Mouse (Mus musculus): ENCODE measurements around the gene Mtfmt. TPM values are rescaled to one million over a fixed set of nuclear protein-coding genes. Genes with fewer than 3 reads are reported as not detected.

The Mtfmt gene
- polyA plus RNA-seq, 2 experiments = 5.9 to 6.2 TPM

DNA sequence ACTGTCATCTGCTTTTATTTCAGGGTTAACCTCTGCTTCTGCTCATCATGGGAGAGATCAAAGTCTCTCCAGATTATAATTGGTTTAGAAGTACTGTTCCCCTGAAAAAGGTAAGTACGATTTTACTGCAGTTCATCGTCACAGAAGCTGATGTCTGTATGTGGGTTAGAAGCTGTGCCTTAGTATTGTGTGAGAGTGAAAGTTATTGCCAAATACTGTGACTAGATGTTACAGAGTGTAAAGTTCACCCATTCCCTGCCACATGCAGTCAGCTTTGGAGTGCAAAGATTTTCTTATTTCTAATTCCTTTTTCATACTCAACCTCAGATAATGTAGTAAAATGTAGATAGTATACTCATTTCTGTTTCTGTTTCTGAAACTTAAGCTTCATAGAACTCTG, 29.7 kb downstream of the Mtfmt start:
- H3K4me1 ChIP-seq (replicated peaks; ENCODE audit: control insufficient read depth in 2 of 2, insufficient read depth in 2 of 2, low read length in 1 of 2) = peaks cover 2 to 11% of the 10 kb centered on the region in 2 experiments
- H3K27me3 ChIP-seq (ENCODE audit: control insufficient read depth, insufficient read depth, low read length) = no peaks in the 10 kb centered on the region
- ATAC-seq (ENCODE audit: insufficient read depth) = no peak
- 71% methylated on average over 2 of the region's 2 CpGs for WGBS (ENCODE audit: insufficient replicate concordance)
- H3K4me2 ChIP-seq (ENCODE audit: low read depth) = no peak overlapping the region
- H3K27ac ChIP-seq = no peak overlapping the region
- no peak overlapping the region for H3K4me3 ChIP-seq (ENCODE audit: insufficient read depth in 1 of 2, low read depth in 2 of 2, low read length in 2 of 2)
- peaks cover 4% of the 10 kb centered on the region for H3K36me3 ChIP-seq (replicated peaks; ENCODE audit: control insufficient read depth, insufficient read depth, low read depth)
- DNase-seq (ENCODE audit: low read depth in 3 of 3, low spot score in 3 of 3) = no peak
- H3K9ac ChIP-seq (replicated peaks) = no peak overlapping the region
- H3K9me3 ChIP-seq (ENCODE audit: control insufficient read depth, low read length) = no peaks in the 10 kb centered on the region
- TF ChIP-seq CTCF (IDR thresholded peaks at IDR 0.05; ENCODE audit: low read depth) (no peak), EP300 (IDR thresholded peaks at IDR 0.05; ENCODE audit: low read depth) (no peak)

- 64% methylated on average over 11 of the region's 11 CpGs for WGBS (ENCODE audit: insufficient replicate concordance)
- ATAC-seq (ENCODE audit: insufficient read depth) = no peak
These were observed 32.1 kb downstream of the Mtfmt start for GRCm38 (mm10) chr9:65467686-65468085.

DNA sequence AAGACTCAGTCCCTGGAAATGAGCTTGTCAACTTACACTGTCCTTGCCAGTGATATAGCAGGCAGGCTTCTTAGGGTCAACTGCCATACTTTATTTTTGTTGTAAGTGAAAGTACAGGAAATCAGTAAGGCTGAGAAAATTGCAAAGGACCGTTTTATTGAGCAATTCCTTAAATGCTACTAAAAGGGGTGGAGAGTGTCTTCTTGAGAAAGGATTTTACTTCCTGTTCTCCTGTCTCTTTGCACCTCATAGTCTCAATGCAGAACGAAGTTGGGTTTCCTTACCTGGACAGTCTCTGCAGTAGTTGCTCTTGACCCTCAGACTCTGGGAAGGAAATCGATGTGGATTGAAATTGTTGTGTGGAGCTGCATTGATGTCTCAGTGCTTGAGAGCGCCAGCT, 37.2 kb downstream of the Mtfmt start:
- no peak overlapping the region for H3K9ac ChIP-seq (replicated peaks)
- TF ChIP-seq EP300 (IDR thresholded peaks at IDR 0.05; ENCODE audit: low read depth) (no peak), CTCF (IDR thresholded peaks at IDR 0.05; ENCODE audit: low read depth) (no peak)
- WGBS (ENCODE audit: insufficient replicate concordance) = 67% methylated on average over 4 of the region's 4 CpGs
- H3K36me3 ChIP-seq (replicated peaks; ENCODE audit: control insufficient read depth, insufficient read depth, low read depth) = no peaks in the 10 kb centered on the region
- no peak overlapping the region for H3K4me2 ChIP-seq (ENCODE audit: low read depth)
- no peak overlapping the region for H3K4me3 ChIP-seq (ENCODE audit: insufficient read depth in 1 of 2, low read depth in 2 of 2, low read length in 2 of 2)
- H3K27ac ChIP-seq = no peak overlapping the region
- H3K9me3 ChIP-seq (ENCODE audit: control insufficient read depth, low read length) = no peaks in the 10 kb centered on the region
- H3K27me3 ChIP-seq (ENCODE audit: control insufficient read depth, insufficient read depth, low read length) = no peaks in the 10 kb centered on the region
- DNase-seq (ENCODE audit: low read depth in 3 of 3, low spot score in 3 of 3) (no peak), ATAC-seq (ENCODE audit: insufficient read depth) (no peak)
- no peaks in the 10 kb centered on the region; a peak in 1 of 4 replicates for H3K4me1 ChIP-seq (replicated peaks; ENCODE audit: control insufficient read depth in 2 of 2, insufficient read depth in 2 of 2, low read length in 1 of 2)

More at GRCm38 (mm10) chr9:65467686-65468085, 32.1 kb downstream of the Mtfmt start:
- TF ChIP-seq CTCF (IDR thresholded peaks at IDR 0.05; ENCODE audit: low read depth) (no peak), EP300 (IDR thresholded peaks at IDR 0.05; ENCODE audit: low read depth) (no peak)
- Histone ChIP-seq H3K9ac (replicated peaks) (no peak overlapping the region), H3K4me1 (replicated peaks; ENCODE audit: control insufficient read depth in 2 of 2, insufficient read depth in 2 of 2, low read length in 1 of 2) (no peaks in the 10 kb centered on the region; a peak in 2 of 4 replicates), H3K4me2 (ENCODE audit: low read depth) (no peak overlapping the region), H3K9me3 (ENCODE audit: control insufficient read depth, low read length) (no peaks in the 10 kb centered on the region), H3K27me3 (ENCODE audit: control insufficient read depth, insufficient read depth, low read length) (no peaks in the 10 kb centered on the region), H3K27ac (no peak overlapping the region), H3K4me3 (ENCODE audit: insufficient read depth in 1 of 2, low read depth in 2 of 2, low read length in 2 of 2) (no peak overlapping the region), H3K36me3 (replicated peaks; ENCODE audit: control insufficient read depth, insufficient read depth, low read depth) (peaks cover 4% of the 10 kb centered on the region)
- DNase-seq (ENCODE audit: low read depth in 3 of 3, low spot score in 3 of 3) = no peak

- DNase-seq (ENCODE audit: low read depth in 3 of 3, low spot score in 3 of 3) = no peak
- no peak for ATAC-seq (ENCODE audit: insufficient read depth)
- WGBS (ENCODE audit: insufficient replicate concordance) = 69% methylated on average over 8 of the region's 8 CpGs
- no peak for TF ChIP-seq CTCF (IDR thresholded peaks at IDR 0.05; ENCODE audit: low read depth)
- no peak for TF ChIP-seq EP300 (IDR thresholded peaks at IDR 0.05; ENCODE audit: low read depth)
- no peaks in the 10 kb centered on the region for H3K27me3 ChIP-seq (ENCODE audit: control insufficient read depth, insufficient read depth, low read length)
- H3K9me3 ChIP-seq (ENCODE audit: control insufficient read depth, low read length) = no peaks in the 10 kb centered on the region
- no peaks in the 10 kb centered on the region for H3K4me1 ChIP-seq (replicated peaks; ENCODE audit: control insufficient read depth in 2 of 2, insufficient read depth in 2 of 2, low read length in 1 of 2)
- no peak overlapping the region for H3K9ac ChIP-seq (replicated peaks)
- no peak overlapping the region for H3K27ac ChIP-seq
- H3K36me3 ChIP-seq (replicated peaks; ENCODE audit: control insufficient read depth, insufficient read depth, low read depth) = no peaks in the 10 kb centered on the region
- H3K4me3 ChIP-seq (ENCODE audit: insufficient read depth in 1 of 2, low read depth in 2 of 2, low read length in 2 of 2) = no peak overlapping the region
- no peak overlapping the region for H3K4me2 ChIP-seq (ENCODE audit: low read depth)
These were observed 43.6 kb downstream of the Mtfmt start for GRCm38 (mm10) chr9:65479158-65479557.

DNA sequence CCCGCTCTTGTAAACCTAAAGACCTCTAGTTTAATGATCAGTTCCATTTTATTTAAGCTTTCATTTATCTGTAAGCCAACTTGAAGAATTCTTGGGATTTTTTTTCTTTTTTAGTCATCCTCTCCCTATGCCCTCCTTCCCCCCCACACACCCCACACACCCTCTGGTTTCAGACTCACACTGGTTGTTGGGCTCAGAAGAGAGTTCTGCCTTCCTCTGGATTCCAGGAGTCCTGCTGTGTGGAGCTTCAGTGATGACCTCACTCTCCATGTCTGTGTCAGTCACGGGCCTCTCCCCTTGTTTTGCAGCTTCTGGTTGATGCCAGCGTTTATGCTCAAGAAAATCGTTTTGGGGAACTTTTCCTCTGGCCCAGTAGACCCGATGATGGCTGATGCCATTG, 44.5 kb downstream of the Mtfmt start:
- no peaks in the 10 kb centered on the region for H3K4me1 ChIP-seq (replicated peaks; ENCODE audit: control insufficient read depth in 2 of 2, insufficient read depth in 2 of 2, low read length in 1 of 2)
- no peaks in the 10 kb centered on the region for H3K27me3 ChIP-seq (ENCODE audit: control insufficient read depth, insufficient read depth, low read length)
- no peaks in the 10 kb centered on the region; the same call in 1 of the 2 replicates for H3K36me3 ChIP-seq (replicated peaks; ENCODE audit: control insufficient read depth, insufficient read depth, low read depth)
- 67% methylated on average over 5 of the region's 5 CpGs for WGBS (ENCODE audit: insufficient replicate concordance)
- no peak overlapping the region for H3K27ac ChIP-seq
- DNase-seq (ENCODE audit: low read depth in 3 of 3, low spot score in 3 of 3) = no peak
- H3K4me3 ChIP-seq (ENCODE audit: insufficient read depth in 1 of 2, low read depth in 2 of 2, low read length in 2 of 2) = no peak overlapping the region
- no peak overlapping the region for H3K4me2 ChIP-seq (ENCODE audit: low read depth)
- no peak for TF ChIP-seq CTCF (IDR thresholded peaks at IDR 0.05; ENCODE audit: low read depth)
- no peak for TF ChIP-seq EP300 (IDR thresholded peaks at IDR 0.05; ENCODE audit: low read depth)
- H3K9ac ChIP-seq (replicated peaks) = no peak overlapping the region
- no peak for ATAC-seq (ENCODE audit: insufficient read depth)
- H3K9me3 ChIP-seq (ENCODE audit: control insufficient read depth, low read length) = no peaks in the 10 kb centered on the region

Measured in liver, embryonic 14.5 days (tissue).